Comparison of ENCODE assay signal across 15 mouse cellular contexts in the genomic region with DNA sequence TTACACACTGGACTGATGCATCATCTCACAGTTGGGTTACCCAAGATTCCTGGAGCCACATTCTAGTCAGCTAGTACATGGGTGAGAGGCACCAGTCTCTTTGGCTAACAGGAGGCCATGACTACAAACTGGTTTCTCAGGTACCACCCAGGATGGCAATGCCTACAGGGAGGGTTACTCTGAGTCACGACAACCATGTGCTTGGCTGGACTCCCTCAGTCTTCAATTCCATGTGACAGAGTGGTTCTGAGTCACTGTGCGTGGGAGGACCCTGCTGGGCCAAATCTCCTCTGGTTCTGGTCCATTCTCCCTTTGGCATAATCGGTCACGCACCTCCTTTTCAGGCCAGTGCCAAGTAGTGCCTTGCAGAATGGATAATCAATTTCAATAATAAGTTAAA.
DNase-seq lines count a peak whose midpoint lies in the region; ATAC-seq lines count a peak whose summit lies in the region.
"Had no signal": no experiment of that assay in that cellular context is flagged by ENCODE, and none has a peak within 500 bp of the region (broad histone marks: within the 10 kb centered on the region; RNA-seq: fewer than 3 reads in every experiment).

No protein-coding gene starts in this region.

- no peak overlapping the region for H3K4me3 ChIP-seq in neural tube, embryonic 15.5 days (replicated peaks)
- H3K4me3 ChIP-seq: forebrain, embryonic 10.5 days; heart, embryonic 15.5 days; midbrain, embryonic 12.5 days; myocyte had no signal

- no peak for ATAC-seq in neural tube, embryonic 15.5 days (ENCODE audit: low FRiP score)

- peak; percentile 1 for DNase-seq in adrenal gland, adult 8-10 months
- DNase-seq in adrenal gland, postnatal 10 days: no peak
- DNase-seq in frontal cortex, adult 2 months (ENCODE audit: extremely low spot score in 1 of 2, low spot score in 1 of 2): peak; percentile 36 to 70
- DNase-seq in frontal cortex, postnatal 10 days (ENCODE audit: low spot score in 2 of 2): no peak
- DNase-seq in right cerebral cortex, adult 2 months (ENCODE audit: low spot score in 2 of 2): peak; percentile 46 to 60
- DNase-seq in right cerebral cortex, postnatal 14 days: no peak
- peak; percentile 29 to 34 for DNase-seq in right cerebral cortex, postnatal 36 days (ENCODE audit: low spot score in 2 of 2)
- DNase-seq: heart, adult 18-20 months; lung, adult 2 months had no signal

- no peaks in the 10 kb centered on the region for H3K4me1 ChIP-seq in neural tube, embryonic 15.5 days
- H3K4me1 ChIP-seq: forebrain, embryonic 10.5 days; heart, embryonic 15.5 days; midbrain, embryonic 12.5 days had no signal

- WGBS in neural tube, embryonic 15.5 days: 62% methylated on average over 4 of the region's 4 CpGs

- no peak overlapping the region for H3K4me2 ChIP-seq in neural tube, embryonic 15.5 days
- H3K4me2 ChIP-seq: heart, embryonic 15.5 days; midbrain, embryonic 12.5 days had no signal

- H3K27me3 ChIP-seq in neural tube, embryonic 15.5 days (replicated peaks): no peaks in the 10 kb centered on the region
- H3K27me3 ChIP-seq: heart, embryonic 15.5 days; midbrain, embryonic 12.5 days had no signal

- H3K27ac ChIP-seq in neural tube, embryonic 15.5 days (replicated peaks): no peak overlapping the region
- H3K27ac ChIP-seq: forebrain, embryonic 10.5 days; heart, embryonic 15.5 days; macrophage; midbrain, embryonic 12.5 days had no signal

- no peaks in the 10 kb centered on the region for H3K9me3 ChIP-seq in neural tube, embryonic 15.5 days (replicated peaks)
- H3K9me3 ChIP-seq: forebrain, embryonic 10.5 days; heart, embryonic 15.5 days; midbrain, embryonic 12.5 days had no signal

- H3K9ac ChIP-seq in neural tube, embryonic 15.5 days (replicated peaks): no peak overlapping the region
- H3K9ac ChIP-seq: heart, embryonic 15.5 days; midbrain, embryonic 12.5 days had no signal

- H3K36me3 ChIP-seq in neural tube, embryonic 15.5 days: no peaks in the 10 kb centered on the region
- H3K36me3 ChIP-seq: forebrain, embryonic 10.5 days; heart, embryonic 15.5 days; midbrain, embryonic 12.5 days had no signal

Comparison
In these comparisons a context has a peak if more than half of its experiments do, and no peak if none do; other contexts are left out.
1. DNase-seq: peak in adrenal gland, adult 8-10 months (single experiment), frontal cortex, adult 2 months (2 of 2), right cerebral cortex, adult 2 months (2 of 2) and right cerebral cortex, postnatal 36 days (2 of 2); none in adrenal gland, postnatal 10 days (single experiment), frontal cortex, postnatal 10 days (0 of 2) and right cerebral cortex, postnatal 14 days (single experiment).